Comparison of ENCODE assay signal across 16 mouse cellular contexts in genomic region chr9:42076256-42076849, GRCm38 (mm10).
"Had no signal": no experiment of that assay in that cellular context is flagged by ENCODE, and none has a peak within 500 bp of the region (broad histone marks: within the 10 kb centered on the region; RNA-seq: fewer than 3 reads in every experiment).

No protein-coding gene starts in this region.

- H3K36me3 ChIP-seq: midbrain, embryonic 15.5 days had no signal

- H3K9me3 ChIP-seq: limb, embryonic 13.5 days; midbrain, embryonic 15.5 days; neural tube, embryonic 15.5 days had no signal

- H3K27me3 ChIP-seq: megakaryocyte, embryonic 14.5 days; midbrain, embryonic 15.5 days; neural tube, embryonic 15.5 days had no signal

- H3K4me3 ChIP-seq: layer of hippocampus, adult 2 months; limb, embryonic 13.5 days; megakaryocyte, embryonic 14.5 days; midbrain, embryonic 15.5 days; neural tube, embryonic 15.5 days had no signal

- H3K4me1 ChIP-seq: megakaryocyte, embryonic 14.5 days had no signal

- H3K27ac ChIP-seq: layer of hippocampus, adult 2 months; limb, embryonic 13.5 days; liver, embryonic 14.5 days; midbrain, embryonic 15.5 days; neural tube, embryonic 15.5 days; stomach, postnatal 0 days had no signal

- ATAC-seq: midbrain, embryonic 15.5 days had no signal

- DNase-seq: kidney, postnatal 10 days; kidney, postnatal 4 days; left cerebral cortex, postnatal 4 days; lung, adult 18-20 months; lung, postnatal 10 days; lung, postnatal 4 days; right cerebral cortex, adult 18-20 months; right cerebral cortex, postnatal 25 days; thymus, postnatal 4 days had no signal
